Mouse (Mus musculus) MEL (cell line): Measurements from ENCODE around the gene Adamts14. TPM values are rescaled to one million over a fixed set of nuclear protein-coding genes. Genes with fewer than 3 reads are reported as not detected.

Experiments used
- DNase-seq: peaks from one replicate; pipeline ENCODE4 v3.0.0; 2011; ENCODE audit warnings: low read depth, low spot score
- H3K27ac ChIP-seq: 2 replicates; pipeline ENCODE4 v1.5.1; 2012; ENCODE audit warnings: low read depth, mild to moderate bottlenecking, control low read depth, low read length, moderate library complexity; ENCODE audit not compliant: control insufficient read depth
- H3K27me3 ChIP-seq, 2 experiments: fragments of 150-350 bp in 1 of 2; sonication (generic) in 1 of 2; 2 replicates each; pipeline ENCODE4 v1.6.1; 2012; ENCODE audit warnings: low read length in 2 of 2, mild to moderate bottlenecking in 2 of 2, improper control_type of control experiment in 1 of 2, moderate library complexity in 1 of 2; ENCODE audit not compliant: insufficient read depth in 2 of 2, control insufficient read depth in 1 of 2
- H3K36me3 ChIP-seq, 2 experiments: 2 replicates each; pipeline ENCODE4 v1.6.1; 2012 to 2014; ENCODE audit warnings: low read length in 2 of 2, improper control_type of control experiment in 1 of 2, inconsistent platforms in 1 of 2, mild to moderate bottlenecking in 1 of 2; ENCODE audit not compliant: insufficient read depth in 2 of 2, control insufficient read depth in 1 of 2
- H3K4me1 ChIP-seq, 2 experiments: fragments of 150-350 bp in 1 of 2; sonication (generic) in 1 of 2; 2 replicates each; pipeline ENCODE4 v1.6.1; 2012; ENCODE audit warnings: low read length in 2 of 2, improper control_type of control experiment in 1 of 2, mild to moderate bottlenecking in 1 of 2; ENCODE audit not compliant: insufficient read depth in 2 of 2, control insufficient read depth in 1 of 2
- H3K4me3 ChIP-seq, 2 experiments: fragments of 150-350 bp in 1 of 2; sonication (generic) in 1 of 2; 2 replicates each; pipeline ENCODE4 v1.5.1; 2012; ENCODE audit warnings: low read depth in 2 of 2, low read length in 2 of 2, mild to moderate bottlenecking in 2 of 2, moderate library complexity in 2 of 2, control low read depth in 1 of 2, improper control_type of control experiment in 1 of 2; ENCODE audit not compliant: control insufficient read depth in 1 of 2, insufficient read depth in 1 of 2
- H3K79me2 ChIP-seq: 2 replicates; pipeline ENCODE4 v1.6.1; 2012; ENCODE audit warnings: mild to moderate bottlenecking, low read length, moderate library complexity; ENCODE audit not compliant: control insufficient read depth, poor library complexity, insufficient read depth
- H3K9ac ChIP-seq: 2 replicates; pipeline ENCODE4 v1.6.1; 2012; ENCODE audit warnings: low read depth, mild to moderate bottlenecking, control low read depth, low read length, moderate library complexity; ENCODE audit not compliant: control insufficient read depth, poor library complexity, severe bottlenecking
- H3K9me3 ChIP-seq: fragments of 150-350 bp; sonication (generic); replicated peaks from 2 replicates; pipeline ENCODE4 v1.6.1; 2012; ENCODE audit warnings: mild to moderate bottlenecking, low read length, improper control_type of control experiment, moderate library complexity; ENCODE audit not compliant: insufficient read depth
- CTCF ChIP-seq, 3 experiments: IDR thresholded peaks in 2 of 3; conservative IDR thresholded peaks in 1 of 3; 2 replicates each; pipeline ENCODE4 v1.5.1; 2011 to 2012; ENCODE audit warnings: low read length in 3 of 3, low read depth in 2 of 3, mild to moderate bottlenecking in 2 of 3, improper control_type of control experiment in 1 of 3, inconsistent platforms in 1 of 3, mixed read lengths in 1 of 3, moderate library complexity in 1 of 3; ENCODE audit not compliant: control insufficient read depth in 1 of 3, insufficient read depth in 1 of 3, poor library complexity in 1 of 3, severe bottlenecking in 1 of 3
- E2F4 ChIP-seq: IDR thresholded peaks from 2 replicates; pipeline ENCODE4 v1.6.1; 2011; ENCODE audit warnings: low read depth, low read length, improper control_type of control experiment, borderline replicate concordance
- ELF1 ChIP-seq: IDR thresholded peaks from 2 replicates; pipeline ENCODE4 v1.6.1; 2014; ENCODE audit warnings: low read depth, mild to moderate bottlenecking, inconsistent platforms, low read length, improper control_type of control experiment, moderate library complexity
- EP300 ChIP-seq, 2 experiments: IDR thresholded peaks; 2 replicates each; pipeline ENCODE4 v1.6.1; 2011; ENCODE audit warnings: improper control_type of control experiment in 2 of 2, low read length in 2 of 2, low read depth in 1 of 2, mild to moderate bottlenecking in 1 of 2
- KAT2A ChIP-seq: conservative IDR thresholded peaks from 2 replicates; pipeline ENCODE4 v1.6.1; 2012; ENCODE audit warnings: low read depth, low read length, improper control_type of control experiment, inconsistent platforms
- MAZ ChIP-seq: IDR thresholded peaks from 2 replicates; pipeline ENCODE4 v1.6.1; 2012; ENCODE audit warnings: low read depth, mild to moderate bottlenecking, inconsistent platforms, low read length, improper control_type of control experiment
- MEF2A ChIP-seq: IDR thresholded peaks from 2 replicates; pipeline ENCODE4 v1.6.1; 2014; ENCODE audit warnings: low read depth, mild to moderate bottlenecking, inconsistent platforms, low read length, improper control_type of control experiment; ENCODE audit not compliant: poor library complexity, insufficient replicate concordance, severe bottlenecking; ENCODE audit errors: extremely low read depth
- POLR2AphosphoS2 ChIP-seq: IDR thresholded peaks from 2 replicates; pipeline ENCODE4 v1.6.1; 2011; ENCODE audit warnings: low read length, improper control_type of control experiment
- RCOR1 ChIP-seq: IDR thresholded peaks from 2 replicates; pipeline ENCODE4 v1.6.1; 2012; ENCODE audit warnings: low read depth, mild to moderate bottlenecking, inconsistent platforms, low read length, improper control_type of control experiment
- UBTF ChIP-seq: IDR thresholded peaks from 2 replicates; pipeline ENCODE4 v1.6.1; 2012; ENCODE audit warnings: low read depth, mild to moderate bottlenecking, inconsistent platforms, low read length, improper control_type of control experiment, moderate library complexity, borderline replicate concordance; ENCODE audit not compliant: insufficient read depth
- USF2 ChIP-seq, 2 experiments: IDR thresholded peaks; 2 replicates each; pipeline ENCODE4 v1.6.1; 2011 to 2012; ENCODE audit warnings: improper control_type of control experiment in 2 of 2, low read length in 2 of 2, borderline replicate concordance in 1 of 2, inconsistent platforms in 1 of 2, low read depth in 1 of 2, mild to moderate bottlenecking in 1 of 2; ENCODE audit not compliant: insufficient read depth in 1 of 2
- ZMIZ1 ChIP-seq: IDR thresholded peaks from 2 replicates; pipeline ENCODE4 v1.6.1; 2012; ENCODE audit warnings: low read depth, mild to moderate bottlenecking, inconsistent platforms, low read length, improper control_type of control experiment, moderate library complexity
- ZNF384 ChIP-seq: IDR thresholded peaks from 2 replicates; pipeline ENCODE4 v1.6.1; 2012; ENCODE audit warnings: low read depth, mild to moderate bottlenecking, inconsistent platforms, low read length, improper control_type of control experiment
- polyA plus RNA-seq, 2 experiments: library from polyadenylated mRNA; stranded (reverse) in 1 of 2; unstranded in 1 of 2; fragments of >175 nt in 1 of 2; fragments of >200 nt in 1 of 2; gene quantifications; 2 replicates each; pipeline versions ENCODE4 v1.2.1 to v1.2.4; 2012; ENCODE audit warnings: low replicate concordance in 2 of 2, low read depth in 1 of 2; ENCODE audit not compliant: insufficient read length in 2 of 2, insufficient read depth in 1 of 2, missing spikeins in 1 of 2
- total RNA-seq: library from RNA; depleted of rRNA; stranded (reverse); fragments of 300-350 nt; gene quantifications from 2 replicates; pipeline ENCODE4 v1.2.3, GENCODE M21; 2012

Adamts14 gene
- total and polyA plus RNA-seq, 3 experiments = not detected

- Histone ChIP-seq H3K27ac (no peak overlapping the region), H3K9me3 (no peaks in the 10 kb centered on the region), H3K9ac (no peak overlapping the region), H3K4me1 (no peaks in the 10 kb centered on the region), H3K27me3 (peaks cover 0 to 7% of the 10 kb centered on the region in 2 experiments; a peak in 2 of 4 replicates), H3K4me3 (no peak overlapping the region), H3K79me2 (no peaks in the 10 kb centered on the region), H3K36me3 (no peaks in the 10 kb centered on the region)
- no peak for TF ChIP-seq MAZ
- TF ChIP-seq RCOR1 = no peak
- peak in 1 of 3 experiments; percentile 7; a peak in 1 of 6 replicates for TF ChIP-seq CTCF (IDR thresholded peaks at IDR 0.05 in 2 of 3, conservative IDR thresholded peaks at IDR 0.05 in 1 of 3; ENCODE audit: control insufficient read depth in 1 of 3, insufficient read depth in 1 of 3, low read depth in 2 of 3, low read length in 3 of 3, poor library complexity in 1 of 3, severe bottlenecking in 1 of 3)
- no peak for TF ChIP-seq USF2 (IDR thresholded peaks at IDR 0.05; ENCODE audit: borderline replicate concordance in 1 of 2, insufficient read depth in 1 of 2, low read depth in 1 of 2, low read length in 2 of 2)
- TF ChIP-seq KAT2A = no peak
- no peak for TF ChIP-seq POLR2AphosphoS2
- DNase-seq = no peak
Measured at GRCm38 (mm10) chr10:61172496-61172895, 100.7 kb downstream of the Adamts14 start.

- no peak for DNase-seq
- H3K27me3 ChIP-seq = peaks cover 0 to 7% of the 10 kb centered on the region in 2 experiments; a peak in 2 of 4 replicates
- no peak within 1 kb of the TSS for H3K4me3 ChIP-seq
- H3K9me3 ChIP-seq = no peaks in the 10 kb centered on the region
- H3K36me3 ChIP-seq = no peaks in the 10 kb centered on the region
- no peaks in the 10 kb centered on the region for H3K79me2 ChIP-seq
- TF ChIP-seq E2F4 (no peak), ZNF384 (no peak), MEF2A (no peak)
- H3K27ac ChIP-seq = no peak within 1 kb of the TSS
- H3K4me1 ChIP-seq = no peaks in the 10 kb centered on the region
- no peak within 1 kb of the TSS for H3K9ac ChIP-seq
Measured at GRCm38 (mm10) chr10:61171654-61172053, 101.6 kb downstream of the Adamts14 start, which contains the start of gene Tbata. Gene Tbata, plus strand, starts transcription at chr10:61171954.

GRCm38 (mm10) chr10:61168393-61168792 lies 104.8 kb downstream of the Adamts14 start:
- no peaks in the 10 kb centered on the region for H3K9me3 ChIP-seq
- peaks cover 0 to 4% of the 10 kb centered on the region in 2 experiments; a peak in 2 of 4 replicates for H3K27me3 ChIP-seq
- no peak overlapping the region for H3K27ac ChIP-seq
- no peak overlapping the region for H3K4me3 ChIP-seq
- no peaks in the 10 kb centered on the region for H3K36me3 ChIP-seq
- H3K79me2 ChIP-seq = no peaks in the 10 kb centered on the region
- no peak for TF ChIP-seq UBTF
- TF ChIP-seq ELF1 = no peak
- no peak for TF ChIP-seq USF2 (IDR thresholded peaks at IDR 0.05; ENCODE audit: borderline replicate concordance in 1 of 2, insufficient read depth in 1 of 2, low read depth in 1 of 2, low read length in 2 of 2)
- TF ChIP-seq ZMIZ1 = no peak
- TF ChIP-seq EP300 (IDR thresholded peaks at IDR 0.05; ENCODE audit: low read depth in 1 of 2, low read length in 2 of 2) = no peak
- no peaks in the 10 kb centered on the region for H3K4me1 ChIP-seq
- DNase-seq = no peak
- no peak overlapping the region for H3K9ac ChIP-seq
